Mouse (Mus musculus) C2C12 (cell line): ENCODE measurements around the gene Far2.

Source experiments
- CEBPB ChIP-seq: IDR thresholded peaks from one replicate; pipeline ENCODE4 v1.6.1; 2011; ENCODE audit warnings: low read depth, mild to moderate bottlenecking, control low read depth, moderate library complexity
- CTCF ChIP-seq: IDR thresholded peaks from one replicate; pipeline ENCODE4 v1.5.1; 2011; ENCODE audit not compliant: control insufficient read depth, insufficient read depth, insufficient read length

GRCm38 (mm10) chr6:148211391-148211876 is 164.4 kb downstream of the Far2 start:
- TF ChIP-seq CEBPB = no peak
- TF ChIP-seq CTCF = no peak
